Mouse (Mus musculus) cortical plate, adult 2 months (tissue): Measurements from ENCODE around the gene Chn2.

ENCODE experiments used
- CTCF ChIP-seq: fragments of 200-500 bp; IDR thresholded peaks from 2 replicates; pipeline ENCODE4 v1.5.1; 2011; ENCODE audit warnings: mild to moderate bottlenecking, control low read depth, low read length; ENCODE audit not compliant: insufficient read depth; ENCODE audit errors: extremely low read depth
- POLR2A ChIP-seq: fragments of 200-500 bp; IDR thresholded peaks from 2 replicates; pipeline ENCODE4 v1.6.1; 2011; ENCODE audit warnings: mild to moderate bottlenecking, low read length, control low read depth; ENCODE audit not compliant: insufficient read depth; ENCODE audit errors: extremely low read depth

GRCm38 (mm10) chr6:54048768-54049167, 9.4 kb downstream of the Chn2 start:
- TF ChIP-seq CTCF = no peak
- TF ChIP-seq POLR2A = no peak
